Mouse (Mus musculus): ENCODE measurements around the gene Zdhhc25.

Gene Zdhhc25

DNA sequence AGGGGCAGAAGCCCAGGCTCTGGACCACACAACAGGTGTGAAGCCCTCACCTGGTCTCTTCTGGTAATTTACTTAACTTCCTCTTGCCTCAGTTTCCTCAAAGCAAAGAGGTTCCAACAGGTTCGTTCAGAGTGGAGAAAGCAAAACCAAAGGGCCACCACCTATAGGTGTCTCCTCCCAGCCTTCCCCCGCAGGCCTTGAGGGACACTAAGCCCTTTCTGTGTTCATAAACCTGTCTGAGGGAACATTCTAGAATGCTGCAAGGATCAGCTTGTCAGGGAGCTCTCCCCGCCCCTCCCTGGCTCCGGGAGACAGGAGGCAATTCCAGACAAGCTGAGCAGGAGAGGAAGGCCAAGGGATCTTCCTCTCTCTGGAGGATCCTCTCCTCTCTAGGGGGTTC is at the start of gene Zdhhc25:
TSS of gene Zdhhc25 (plus strand) at position 301 of the 400 bp plus-strand sequence.
- DNase-seq: no peak

DNA sequence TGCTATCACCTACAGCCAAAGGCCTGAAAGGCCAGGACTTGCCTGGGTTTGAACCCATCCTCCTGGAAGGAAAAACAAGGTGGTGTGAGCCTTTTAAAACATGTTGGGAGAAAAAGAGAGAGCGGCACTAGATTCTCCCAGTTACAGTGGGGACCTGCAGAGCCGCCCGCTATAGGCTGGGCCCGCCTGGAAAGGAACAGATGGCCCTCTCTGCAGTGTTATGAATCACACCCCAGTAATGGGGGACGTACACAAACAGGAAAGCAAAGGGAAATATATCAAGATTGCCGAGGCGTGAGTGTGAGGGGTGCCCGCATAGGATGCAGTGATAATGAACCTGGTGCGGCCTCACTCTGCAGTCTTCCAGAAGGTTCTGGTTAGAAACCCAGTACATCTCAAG is 47.2 kb upstream of the Zdhhc25 start:
- DNase-seq: no peak

DNA sequence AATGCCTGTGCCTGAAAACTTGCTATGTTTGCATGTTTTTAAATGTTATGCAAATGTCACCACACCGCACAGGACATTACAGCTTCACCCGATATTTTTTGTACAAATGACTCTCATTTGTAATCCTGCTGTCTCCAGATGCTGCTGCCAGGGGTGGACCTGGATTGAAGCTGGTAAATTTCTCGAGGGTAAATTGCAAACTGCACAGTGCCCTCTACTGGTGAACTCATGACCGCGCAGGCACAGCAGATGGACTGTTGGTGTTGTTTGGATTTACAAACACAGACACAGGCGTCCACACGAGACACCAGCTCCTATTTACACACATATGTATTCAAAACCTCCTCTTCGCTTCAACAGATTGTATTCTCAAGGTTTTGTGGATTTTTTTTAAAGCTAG is 44.6 kb upstream of the Zdhhc25 start:
- peak in 1 of 2 experiments; percentile 21 for DNase-seq

DNA sequence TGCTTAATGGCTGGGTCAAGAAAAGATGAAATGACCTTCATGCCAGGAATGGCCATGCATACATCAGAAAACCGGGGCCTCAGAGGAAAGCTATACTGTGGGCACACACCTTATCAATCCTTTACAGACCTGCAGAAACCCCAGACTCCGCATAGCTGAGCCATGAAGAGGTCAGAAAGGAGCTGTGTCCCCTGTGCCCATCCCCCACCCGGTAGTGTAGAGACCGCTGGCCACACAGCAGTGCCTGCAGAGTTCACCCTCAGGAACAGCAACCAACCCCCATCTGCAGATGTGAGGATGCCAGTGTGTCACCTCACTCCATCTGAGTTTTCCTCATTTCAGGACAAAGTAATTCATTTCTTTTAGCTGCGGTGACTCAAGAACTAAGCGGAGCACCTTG is 39.5 kb upstream of the Zdhhc25 start:
- no peak for DNase-seq

DNA sequence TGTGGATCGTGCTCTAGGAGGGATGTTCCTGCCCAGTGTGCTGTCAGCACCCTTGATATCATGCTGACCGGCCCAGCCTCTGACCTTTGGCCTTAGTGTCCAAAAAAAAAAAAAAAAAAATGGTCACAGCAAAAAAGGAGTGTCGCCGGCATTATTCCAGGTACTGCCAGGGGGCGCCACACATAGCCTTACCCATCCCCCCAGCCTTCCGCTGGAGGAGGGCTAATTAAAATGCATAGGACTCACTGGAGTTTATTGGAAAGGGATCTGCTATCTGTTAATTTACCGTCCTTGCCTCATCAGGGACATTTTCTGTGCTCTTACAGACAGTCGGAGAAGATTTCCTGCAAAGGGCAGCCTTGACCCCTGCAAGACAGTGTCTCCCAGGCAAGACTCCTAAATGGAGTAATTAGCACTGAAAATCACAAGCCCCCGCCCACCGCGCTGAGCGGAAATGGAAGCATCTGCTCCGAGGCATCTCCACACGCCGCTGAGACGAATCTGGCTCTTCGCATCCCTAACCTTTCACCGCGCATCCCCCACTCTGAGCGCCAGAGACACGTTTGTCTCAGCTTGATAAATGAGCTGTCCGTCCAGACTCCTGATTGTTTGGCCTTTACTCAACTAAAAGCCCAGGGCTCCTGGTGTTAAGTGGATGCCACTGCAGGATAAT is 38.9 kb upstream of the Zdhhc25 start:
- no peak for DNase-seq

DNA sequence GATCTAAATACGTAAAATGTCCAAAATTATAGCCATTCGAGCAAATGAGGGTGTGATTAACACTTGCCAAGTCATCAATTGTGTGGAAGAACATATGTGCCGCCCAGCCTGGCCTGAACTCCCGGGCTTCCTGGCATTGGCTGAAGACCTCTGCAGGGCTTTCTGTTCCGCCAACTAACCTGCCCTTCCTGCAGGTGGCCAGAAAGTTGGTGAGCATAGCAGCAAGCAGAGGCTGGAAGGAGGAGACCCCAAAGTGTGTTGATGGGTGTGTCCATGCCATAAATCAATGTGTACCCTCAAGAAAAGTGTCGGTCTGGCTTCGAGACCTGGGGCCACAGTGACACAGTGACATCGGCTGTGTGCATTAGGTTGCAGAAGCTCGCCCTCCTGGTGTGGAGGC is 34.8 kb upstream of the Zdhhc25 start:
- no peak for DNase-seq

DNA sequence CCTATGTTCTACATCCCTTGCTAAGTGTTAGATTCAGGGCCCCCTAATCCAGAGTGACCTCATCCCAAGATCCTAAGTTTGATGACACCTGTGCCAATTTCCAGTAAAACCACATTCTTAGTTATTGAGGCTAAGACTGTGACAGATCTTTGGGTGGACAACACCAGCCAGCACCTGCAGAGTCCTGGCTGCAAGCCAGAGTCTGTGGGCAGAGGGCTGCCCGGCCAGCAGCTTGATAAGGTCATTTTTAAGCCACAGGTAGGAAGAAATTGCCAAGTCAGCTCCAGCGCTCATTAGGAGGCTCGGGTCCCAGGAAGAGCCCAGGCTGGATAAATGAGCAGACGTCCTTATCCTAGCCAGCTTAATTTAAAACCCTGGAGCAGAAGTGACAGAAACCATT is 34.3 kb upstream of the Zdhhc25 start:
- no peak for DNase-seq

DNA sequence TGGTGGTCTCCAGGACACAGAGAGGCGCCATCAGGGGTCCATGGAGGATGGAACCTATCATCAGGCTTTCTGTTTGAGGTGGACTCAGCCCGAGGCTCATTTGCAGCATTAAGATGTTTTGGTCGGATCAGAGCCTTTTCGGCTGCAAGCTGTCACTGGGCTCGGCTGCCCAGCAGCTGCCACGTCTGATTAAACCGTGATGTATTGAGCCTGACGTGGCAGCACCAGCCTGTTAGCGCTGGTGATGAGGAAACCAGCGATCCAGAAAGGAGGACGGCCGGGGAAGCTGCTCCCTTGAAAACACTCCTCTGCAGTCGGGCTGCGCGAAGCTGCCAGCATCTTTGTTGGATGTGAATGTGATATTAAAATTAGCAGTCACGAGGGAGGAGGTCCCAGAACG is 29.4 kb upstream of the Zdhhc25 start:
- DNase-seq: no peak

DNA sequence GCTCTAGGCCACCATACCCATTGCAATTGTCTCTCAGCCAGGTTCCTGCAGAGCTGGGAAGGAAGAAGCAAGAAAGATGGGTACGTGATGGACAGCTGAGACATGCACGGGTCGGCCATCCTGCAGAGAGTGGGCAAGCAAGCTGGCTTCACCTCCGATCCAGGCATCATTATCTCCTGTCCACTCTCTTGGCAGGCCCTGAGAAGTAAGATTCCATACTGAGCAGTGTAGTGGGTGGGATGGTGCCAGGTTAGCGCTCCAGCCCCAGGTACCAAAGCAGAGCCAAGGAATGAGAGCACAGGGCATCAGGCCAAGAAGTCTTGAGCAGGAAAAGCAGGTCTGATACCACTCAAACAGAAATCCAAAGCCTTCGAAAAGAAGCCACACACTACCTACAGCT is 20.6 kb upstream of the Zdhhc25 start:
- no peak for DNase-seq

DNA sequence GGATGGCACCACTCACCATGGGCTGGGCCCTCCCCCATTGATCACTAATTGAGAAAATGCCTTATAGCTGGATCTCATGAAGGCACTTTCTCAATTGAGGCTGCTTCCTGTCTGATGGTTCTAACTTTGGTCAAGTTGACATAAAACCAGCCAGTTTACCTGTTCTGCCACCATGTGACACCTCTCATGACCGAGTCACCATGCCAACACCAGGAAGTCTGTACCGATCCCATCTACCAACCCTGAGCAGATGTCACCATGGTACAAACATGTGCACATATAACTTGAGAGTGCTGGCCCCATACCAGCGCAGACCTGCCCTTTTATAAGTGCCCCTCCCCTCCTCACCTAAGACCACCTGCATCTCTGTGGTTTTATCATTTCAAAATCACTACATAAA is 2.4 kb downstream of the Zdhhc25 start:
- no peak for DNase-seq

DNA sequence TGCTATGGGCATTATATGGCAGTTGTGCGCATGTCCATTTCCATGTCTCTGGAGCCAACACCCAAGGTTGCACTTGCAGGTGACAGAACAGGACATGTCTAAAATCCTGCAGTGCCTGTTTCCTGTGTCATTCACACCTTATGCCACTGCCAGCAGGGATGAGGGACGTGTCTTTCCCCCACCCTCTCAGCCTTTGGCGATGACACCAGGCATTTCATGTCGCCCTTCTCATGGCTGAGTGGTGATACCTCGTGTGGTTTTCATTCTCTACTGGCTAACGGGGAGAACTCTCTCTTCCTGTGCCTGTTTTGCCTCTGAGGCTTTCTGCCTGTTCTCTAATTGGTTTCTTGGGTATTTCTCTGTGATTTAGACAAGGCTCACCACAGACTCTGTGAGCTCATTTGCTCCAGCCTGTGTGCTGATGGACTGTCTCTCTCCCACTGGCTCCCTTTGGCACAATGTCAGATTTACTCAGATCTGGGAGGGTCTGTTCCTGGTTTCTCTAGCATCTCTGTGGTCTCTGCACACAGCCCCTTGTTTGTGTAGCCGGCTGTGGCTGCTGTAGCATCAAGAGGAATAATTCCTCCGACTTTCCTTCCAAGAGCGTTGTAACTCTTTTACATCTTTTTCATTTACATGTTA is 3.1 kb downstream of the Zdhhc25 start:
- DNase-seq: no peak

DNA sequence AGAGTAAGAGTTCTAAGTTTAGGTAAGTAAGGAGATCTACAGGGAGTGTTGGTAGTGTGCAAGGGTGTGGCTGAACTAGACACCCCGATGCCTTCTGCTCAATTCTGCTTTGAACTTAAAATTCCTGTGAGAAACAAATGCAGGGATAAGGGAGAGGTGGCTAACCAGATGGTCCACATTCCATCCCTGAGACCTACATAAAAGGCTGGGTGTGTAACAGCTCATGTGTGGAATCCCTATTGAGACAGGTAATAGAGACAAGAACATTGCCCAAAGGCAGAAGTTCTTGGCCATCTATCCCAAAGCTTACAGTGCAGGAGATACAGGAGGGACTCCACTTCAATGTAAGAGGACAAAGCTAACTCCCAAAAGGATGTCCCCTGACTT is 3.6 kb downstream of the Zdhhc25 start:
- DNase-seq: no peak

DNA sequence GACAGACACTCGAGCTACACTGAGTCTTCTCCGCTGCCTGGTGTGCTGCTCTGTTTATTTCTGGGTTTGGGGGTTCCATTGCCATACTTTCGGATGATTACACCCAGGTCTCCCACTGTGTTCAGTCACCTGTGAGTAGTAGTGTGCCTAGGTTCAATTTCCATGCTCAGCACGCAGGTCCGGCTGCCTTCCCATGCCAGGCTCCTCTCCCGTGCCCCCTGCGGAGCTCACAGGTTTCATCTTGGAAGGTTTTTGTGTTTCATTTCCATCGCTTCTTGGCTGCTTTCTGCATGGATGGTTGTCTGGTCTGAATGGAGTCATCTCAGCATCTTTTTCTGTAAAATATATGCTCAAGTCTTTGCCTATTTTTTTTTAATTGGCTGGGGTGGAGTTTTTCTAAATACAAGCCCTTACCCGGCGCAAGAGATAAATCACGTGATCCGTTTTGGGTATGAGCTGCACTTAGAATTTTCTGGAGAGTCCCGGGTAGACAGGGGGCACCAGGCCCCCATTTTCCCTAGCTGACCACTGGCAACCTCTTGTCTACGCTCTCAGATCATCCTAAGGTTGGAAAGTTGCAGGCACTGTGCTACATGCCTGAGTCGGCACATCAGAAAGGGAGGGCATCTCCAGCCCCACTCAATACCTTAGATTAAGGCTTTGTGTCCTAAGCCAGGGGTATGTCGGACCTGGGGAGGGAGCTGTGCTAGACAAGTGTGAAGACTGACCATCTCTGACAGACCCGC is 4.7 kb downstream of the Zdhhc25 start:
- no peak for DNase-seq

DNA sequence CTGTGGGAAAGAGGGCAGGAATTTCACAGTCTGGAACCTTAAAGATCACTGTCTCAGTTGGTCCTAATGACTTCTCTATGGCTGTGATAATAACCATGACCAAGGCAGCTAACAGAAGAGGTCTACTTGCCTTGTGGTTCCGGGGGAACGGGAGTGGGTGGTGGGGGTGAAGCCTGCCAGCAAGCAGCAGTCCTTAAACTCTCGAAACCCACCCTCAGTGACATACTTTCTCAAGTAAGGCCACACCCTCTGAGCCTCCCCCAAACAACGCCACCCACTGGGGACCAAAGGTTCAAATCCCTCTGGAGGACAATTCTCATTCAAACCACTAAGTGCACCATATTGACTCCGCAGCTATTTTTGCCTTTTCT is 5.3 kb downstream of the Zdhhc25 start:
- no peak for DNase-seq

DNA sequence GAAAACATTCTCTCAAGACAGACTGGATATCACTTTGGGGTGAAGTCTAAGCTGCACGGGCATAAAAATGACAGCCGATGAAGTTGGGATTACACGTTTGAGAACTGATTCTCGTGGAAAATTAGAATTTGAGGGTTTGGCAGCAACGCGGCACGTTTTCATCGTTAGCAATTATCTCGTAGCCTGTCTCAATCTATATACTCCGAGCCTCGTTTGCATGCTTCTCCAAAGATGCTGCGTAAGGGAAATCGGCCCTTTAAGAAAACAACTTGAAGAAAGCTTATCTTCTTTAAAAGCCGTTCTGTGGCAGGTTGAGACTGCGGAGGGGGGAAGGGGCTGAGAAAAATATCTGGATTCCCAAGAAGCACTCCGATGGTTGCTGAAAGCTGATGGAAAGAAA is 17.0 kb downstream of the Zdhhc25 start:
- DNase-seq: no peak

DNA sequence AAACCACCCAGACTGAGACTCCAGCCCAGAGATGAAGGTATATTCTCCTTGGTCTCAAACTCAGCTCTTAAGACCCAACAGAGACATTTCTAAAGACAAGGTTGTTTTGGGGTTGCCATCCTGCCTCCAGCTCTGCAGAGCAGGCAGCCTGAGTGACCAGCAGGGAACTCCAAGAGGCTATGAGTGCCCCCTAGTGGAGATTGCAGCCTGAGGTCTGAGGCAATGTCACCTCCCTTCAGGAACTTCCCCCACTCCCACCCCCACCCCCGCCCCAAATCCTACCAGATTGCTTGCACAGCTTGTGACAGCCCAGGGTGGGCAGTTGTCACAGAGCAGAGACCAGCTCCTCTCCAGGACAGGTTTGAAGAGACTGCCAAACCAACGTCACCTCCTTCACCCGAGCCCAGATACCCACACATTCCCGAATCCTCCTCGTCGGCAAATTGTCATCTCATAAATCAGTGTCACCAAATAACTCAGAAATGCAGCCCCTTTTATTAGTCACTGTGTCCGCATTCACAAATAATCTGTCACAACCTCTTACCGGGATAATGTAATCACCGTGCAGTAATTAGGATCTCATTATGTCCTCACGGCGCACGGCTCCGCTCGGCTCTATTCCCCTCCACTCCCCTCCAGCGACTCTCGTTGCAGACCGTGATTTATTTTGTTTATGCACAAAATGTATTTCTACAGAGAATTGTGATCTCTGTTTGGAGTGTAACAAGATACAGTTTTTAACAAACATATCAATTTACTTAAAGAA is 18.1 kb downstream of the Zdhhc25 start:
- peak in 1 of 2 experiments; percentile 42 for DNase-seq

DNA sequence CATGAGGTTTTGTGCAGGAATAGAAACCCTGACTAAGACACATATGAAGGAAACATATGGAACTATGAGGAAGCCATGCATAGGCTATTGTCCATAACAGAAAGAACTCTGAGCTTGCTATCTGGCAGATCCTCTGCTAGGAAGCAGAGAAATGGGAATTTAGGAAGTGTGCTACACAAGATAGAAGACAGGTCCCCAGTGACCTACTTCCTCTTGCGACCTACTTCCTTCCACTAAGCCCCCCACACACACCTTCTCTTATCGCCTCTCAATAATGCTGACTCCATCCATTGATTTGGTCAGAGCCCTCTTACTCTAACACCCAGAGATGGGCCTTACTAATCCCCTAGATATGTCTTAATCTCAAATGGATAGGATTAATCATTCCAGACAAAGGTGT is 19.9 kb downstream of the Zdhhc25 start:
- DNase-seq: no peak

DNA sequence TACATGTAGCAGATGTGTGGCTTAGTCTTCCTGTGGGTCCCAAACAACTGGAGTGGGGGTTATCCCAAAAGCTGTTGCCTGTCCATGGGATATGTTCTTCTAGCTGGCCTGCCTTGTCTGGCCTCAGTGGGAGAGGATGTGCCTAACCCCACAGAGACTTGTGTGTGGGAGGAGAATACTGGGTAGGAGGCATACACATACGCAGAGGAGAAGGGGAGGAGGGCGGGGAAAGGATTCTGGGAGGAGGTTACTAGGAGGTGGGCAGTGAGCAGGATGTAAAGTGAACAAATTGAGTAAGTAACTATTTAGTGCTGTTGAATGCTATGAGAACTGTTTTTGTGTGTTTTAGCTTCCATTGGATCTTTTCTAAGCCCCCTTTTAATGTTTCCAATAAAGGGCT is 23.8 kb downstream of the Zdhhc25 start:
- DNase-seq: no peak

DNA sequence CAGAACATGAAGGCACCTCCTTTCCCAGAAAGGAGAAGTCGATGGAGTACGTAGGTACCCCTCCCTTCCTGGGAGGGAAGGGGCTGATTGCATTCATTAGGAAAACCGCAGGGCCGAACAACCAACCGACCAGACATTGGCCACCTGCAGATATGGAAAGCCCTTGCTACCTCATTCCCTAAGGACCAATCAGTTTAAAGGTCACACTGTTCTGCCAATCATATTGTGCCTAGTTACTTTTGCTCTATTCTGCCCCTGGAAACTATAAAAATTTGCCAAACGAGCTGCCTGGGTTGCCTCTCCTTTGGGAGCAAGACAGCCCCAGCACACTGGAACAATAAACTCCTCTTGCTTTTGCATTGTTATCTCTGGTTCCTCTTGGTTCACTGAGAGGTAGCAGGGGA is 24.8 kb downstream of the Zdhhc25 start:
- DNase-seq: no peak

DNA sequence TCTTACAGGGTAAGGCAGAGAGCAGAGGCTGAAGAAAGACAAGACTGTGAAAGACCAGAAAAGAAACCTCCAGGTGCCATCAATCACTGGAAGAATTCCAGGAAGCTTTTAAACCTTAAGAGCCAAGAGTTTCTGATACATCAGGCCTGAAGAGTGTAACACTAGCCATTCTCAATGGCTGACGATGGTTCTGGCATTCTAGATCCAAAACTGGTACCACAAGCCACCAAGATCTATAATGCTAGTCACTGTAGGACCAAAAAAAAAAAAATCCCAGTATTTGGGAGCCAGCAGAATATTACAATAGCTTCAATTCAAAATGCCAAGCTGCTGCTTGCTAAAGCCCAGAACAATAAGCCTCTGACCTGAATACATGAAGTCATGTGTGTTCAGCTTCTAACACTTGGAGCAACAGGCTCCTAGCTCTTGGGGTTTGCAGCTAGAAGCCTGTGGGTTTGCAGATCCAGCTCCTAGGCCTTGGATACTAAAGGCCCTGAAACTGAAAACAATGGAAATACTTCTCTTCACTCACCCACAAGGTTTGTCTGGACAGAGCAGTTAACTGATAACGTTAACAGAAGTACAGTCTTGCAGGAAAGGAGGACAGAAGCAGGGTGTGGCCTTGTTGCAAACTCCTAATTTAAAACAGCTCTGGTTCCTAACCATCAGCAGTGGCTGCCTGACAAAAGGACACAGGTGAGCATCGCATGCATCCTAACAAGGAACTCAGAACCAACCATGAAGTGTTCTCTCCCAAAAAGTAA is 25.4 kb downstream of the Zdhhc25 start:
- no peak for DNase-seq

DNA sequence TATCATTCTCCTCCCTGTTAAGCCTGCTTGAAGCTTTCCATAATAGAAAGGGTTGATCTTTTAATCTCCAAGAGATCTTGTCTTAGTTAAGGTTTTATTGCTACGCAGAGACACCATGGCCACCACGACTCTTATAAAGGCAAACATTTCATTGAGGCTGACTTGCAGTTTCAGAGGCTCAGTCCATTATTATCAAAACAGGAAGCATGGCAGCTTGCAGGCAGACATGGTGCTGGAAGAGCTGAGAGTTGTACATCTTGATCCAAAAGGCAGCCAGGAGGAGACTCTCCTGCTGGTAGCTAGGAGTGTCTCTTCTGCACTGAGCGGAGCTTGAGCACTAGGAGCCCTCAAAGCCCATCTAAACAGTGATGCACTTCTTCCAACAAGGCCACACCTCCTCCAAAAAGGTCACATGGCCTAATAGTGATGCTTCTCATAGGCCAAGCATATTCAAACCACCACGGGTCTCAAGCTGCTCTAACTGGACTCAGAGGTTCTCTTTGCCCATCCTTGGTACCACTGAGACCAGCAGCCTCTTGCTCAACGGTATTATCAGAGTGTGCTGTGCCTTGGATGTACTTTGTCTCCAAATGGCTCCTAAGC is 26.9 kb downstream of the Zdhhc25 start:
- no peak for DNase-seq

DNA sequence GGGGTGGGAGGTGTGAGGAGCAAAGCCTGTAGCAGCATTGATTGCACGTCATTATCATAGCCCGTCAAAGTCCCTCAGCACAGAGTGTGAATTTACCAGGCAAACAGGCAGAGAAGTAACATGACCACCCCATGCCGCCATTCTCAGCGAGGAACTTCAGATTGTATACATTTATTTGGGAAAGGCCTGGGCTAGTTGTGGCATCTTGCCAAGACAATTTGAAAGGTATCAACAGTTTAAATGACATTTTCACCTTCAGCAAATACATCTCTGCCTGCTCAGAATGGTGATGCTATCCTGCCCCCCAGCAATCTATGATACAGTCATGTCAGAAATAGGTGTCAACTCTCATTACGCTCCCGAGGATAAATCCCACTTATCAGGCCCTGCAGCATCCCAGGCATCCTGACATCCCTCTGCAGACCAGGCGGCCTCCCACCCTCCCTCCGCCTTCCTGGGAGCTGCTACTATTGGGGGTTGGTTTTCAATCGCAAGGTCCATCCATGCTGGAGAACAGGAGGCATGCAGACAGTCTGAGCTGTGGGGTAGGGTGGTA is 28.8 kb downstream of the Zdhhc25 start:
- DNase-seq: no peak

All from kidney, postnatal 25 days (tissue).